Mouse (Mus musculus): ENCODE data around the gene BC025446. TPM values are rescaled to one million over a fixed set of nuclear protein-coding genes. Genes with fewer than 3 reads are reported as not detected.

Gene BC025446
- polyA plus RNA-seq, 1 experiment from 2014 or later, result not detected

DNA sequence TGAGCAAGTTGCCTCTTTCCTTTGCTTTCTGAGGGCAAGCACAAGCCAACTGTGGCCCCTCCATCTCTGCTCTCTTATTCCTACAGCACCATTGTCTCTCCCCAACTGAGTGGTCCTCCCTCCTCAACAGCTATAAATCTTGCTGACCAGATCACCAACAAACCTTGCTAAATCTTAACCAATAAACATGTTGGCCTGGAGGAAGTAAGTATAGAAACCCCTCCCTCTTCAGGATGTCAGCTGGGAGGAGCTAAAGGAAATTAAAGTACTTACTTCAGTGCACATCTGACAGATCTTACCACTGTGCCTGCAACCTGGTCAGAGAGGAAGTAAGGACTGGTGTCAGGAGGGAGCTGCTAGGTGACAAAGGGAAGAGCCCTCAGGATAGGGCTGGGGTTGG, 51.9 kb downstream of the BC025446 start, which contains the start of gene Ly6f:
Gene Ly6f, plus strand, starts transcription at position 301 of the 400 bp plus-strand sequence.
- DNase-seq (ENCODE audit: extremely low spot score, low spot score), result no peak
- no peaks in the 10 kb centered on the region for H3K27me3 ChIP-seq (ENCODE audit: poor library complexity, severe bottlenecking)

DNA sequence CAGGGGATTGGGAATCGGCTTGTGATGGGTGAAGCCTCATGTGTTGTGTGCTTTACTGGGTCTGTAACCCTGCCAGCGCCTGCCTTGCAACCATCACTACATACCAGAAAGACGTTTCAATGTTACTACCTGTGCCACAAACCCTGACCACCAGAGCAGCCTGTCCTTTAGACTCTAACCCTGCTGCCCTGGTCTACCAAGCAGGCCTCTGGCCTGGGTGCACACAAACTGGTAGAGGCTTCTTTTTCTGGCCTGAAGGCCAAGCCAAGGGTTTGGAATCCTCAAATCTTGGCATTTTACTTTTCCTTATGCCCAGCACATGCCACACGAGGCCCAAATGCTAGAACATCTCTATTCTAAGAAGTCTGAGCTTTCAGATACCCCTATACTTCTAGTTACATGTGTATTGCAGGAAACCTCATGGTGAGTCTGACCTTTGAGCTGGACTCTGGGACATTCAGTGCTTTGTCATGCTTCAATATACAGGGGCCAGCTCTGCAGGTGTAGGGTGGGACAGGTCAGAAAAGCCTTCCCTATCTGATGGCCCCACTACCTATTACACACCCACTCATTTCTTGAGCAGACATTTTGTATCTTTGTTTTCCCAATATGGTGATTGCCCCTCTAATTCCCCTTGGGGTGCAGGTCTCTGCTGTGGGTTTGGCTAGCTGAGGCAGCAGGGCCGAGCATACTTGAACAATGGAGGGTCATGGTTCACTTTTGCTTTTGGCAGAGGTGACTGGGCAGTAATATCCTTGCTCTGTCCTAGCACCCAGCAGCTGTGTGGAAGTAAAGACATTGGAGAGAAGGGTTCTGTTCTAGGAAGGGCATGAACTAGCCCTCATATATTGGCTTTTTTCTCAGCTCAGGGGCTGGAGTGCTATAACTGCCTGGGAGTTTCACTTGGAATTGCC, 53.0 kb downstream of the BC025446 start:
- no peaks in the 10 kb centered on the region for H3K4me1 ChIP-seq
- H3K27me3 ChIP-seq (ENCODE audit: poor library complexity, severe bottlenecking), result no peaks in the 10 kb centered on the region
- WGBS, result 79% methylated on average over 5 of the region's 5 CpGs
- no peak for DNase-seq (ENCODE audit: extremely low spot score, low spot score)
- H3K36me3 ChIP-seq (replicated peaks), result no peaks in the 10 kb centered on the region
- no peaks in the 10 kb centered on the region; the same call in 1 of the 2 replicates for H3K9me3 ChIP-seq
- H3K4me3 ChIP-seq, result no peak overlapping the region
- H3K27ac ChIP-seq, result no peak overlapping the region

More for the DNA sequence above, 51.9 kb downstream of the BC025446 start, which contains the start of gene Ly6f:
- no peaks in the 10 kb centered on the region for H3K4me1 ChIP-seq
- no peaks in the 10 kb centered on the region for H3K36me3 ChIP-seq (replicated peaks)
- no peaks in the 10 kb centered on the region; the same call in 1 of the 2 replicates for H3K9me3 ChIP-seq
- H3K27ac ChIP-seq, result no peak within 1 kb of the TSS
- no peak within 1 kb of the TSS for H3K4me3 ChIP-seq

DNA sequence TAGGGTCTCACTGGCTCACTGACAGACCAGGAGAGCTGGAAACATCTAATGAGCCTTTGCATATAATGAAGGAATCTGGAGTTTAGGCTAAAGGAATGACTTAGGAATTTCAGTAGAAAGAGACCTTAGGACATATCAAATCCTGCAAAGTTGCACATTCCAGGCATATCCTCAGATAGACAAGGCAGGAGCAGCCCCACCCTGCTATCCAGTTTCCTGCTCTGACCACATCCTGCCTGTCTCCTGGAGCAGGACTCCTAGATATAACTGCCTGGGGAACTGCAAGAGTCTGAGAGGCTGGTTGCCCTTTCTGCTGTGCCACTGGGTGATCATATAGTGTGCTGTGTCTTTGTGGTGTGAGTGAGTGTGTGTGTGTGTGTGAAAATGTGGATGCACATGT, 54.0 kb downstream of the BC025446 start:
- Histone ChIP-seq H3K4me3 (no peak overlapping the region), H3K9me3 (no peaks in the 10 kb centered on the region; the same call in 1 of the 2 replicates), H3K4me1 (no peaks in the 10 kb centered on the region), H3K27me3 (ENCODE audit: poor library complexity, severe bottlenecking) (no peaks in the 10 kb centered on the region), H3K27ac (no peak overlapping the region), H3K36me3 (replicated peaks) (no peaks in the 10 kb centered on the region)
- DNase-seq (ENCODE audit: extremely low spot score, low spot score), result no peak

DNA sequence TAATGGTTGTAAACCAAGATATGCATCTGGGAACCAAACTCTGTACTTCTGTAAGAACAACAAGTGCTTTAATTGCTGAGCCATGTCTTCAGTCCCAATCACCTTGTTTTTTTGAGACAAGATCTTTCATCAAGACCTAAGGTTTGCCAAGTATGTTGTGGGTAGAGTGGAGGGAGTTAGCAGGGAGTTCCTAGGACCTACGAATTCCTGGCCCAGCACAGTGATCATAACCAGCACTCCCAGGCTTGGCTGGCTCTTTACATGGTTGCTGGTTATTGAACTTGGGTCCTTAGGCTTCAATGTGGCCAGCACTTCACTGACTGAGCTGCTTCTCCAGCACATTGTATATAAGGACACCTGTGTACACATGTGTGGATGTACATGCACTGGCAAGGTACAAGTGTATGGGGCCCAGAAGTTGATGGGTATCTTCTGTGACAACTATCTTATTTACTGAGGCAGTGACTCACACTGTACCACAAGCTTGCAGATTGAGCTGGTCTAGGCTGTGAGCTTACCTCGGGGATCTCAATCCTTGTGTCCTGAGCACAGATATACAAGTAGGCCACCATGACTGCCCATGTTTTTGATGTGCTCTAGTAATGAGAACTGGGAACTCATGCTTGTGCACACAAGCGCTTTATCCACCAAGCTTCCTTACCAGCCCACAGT, 54.7 kb downstream of the BC025446 start:
- H3K36me3 ChIP-seq (replicated peaks), result no peaks in the 10 kb centered on the region
- H3K4me1 ChIP-seq, result no peaks in the 10 kb centered on the region
- 82% methylated on average over 3 of the region's 3 CpGs for WGBS
- no peak overlapping the region for H3K27ac ChIP-seq
- no peak overlapping the region for H3K4me3 ChIP-seq
- no peak for DNase-seq (ENCODE audit: extremely low spot score, low spot score)
- H3K27me3 ChIP-seq (ENCODE audit: poor library complexity, severe bottlenecking), result no peaks in the 10 kb centered on the region
- H3K9me3 ChIP-seq, result no peaks in the 10 kb centered on the region; the same call in 1 of the 2 replicates

DNA sequence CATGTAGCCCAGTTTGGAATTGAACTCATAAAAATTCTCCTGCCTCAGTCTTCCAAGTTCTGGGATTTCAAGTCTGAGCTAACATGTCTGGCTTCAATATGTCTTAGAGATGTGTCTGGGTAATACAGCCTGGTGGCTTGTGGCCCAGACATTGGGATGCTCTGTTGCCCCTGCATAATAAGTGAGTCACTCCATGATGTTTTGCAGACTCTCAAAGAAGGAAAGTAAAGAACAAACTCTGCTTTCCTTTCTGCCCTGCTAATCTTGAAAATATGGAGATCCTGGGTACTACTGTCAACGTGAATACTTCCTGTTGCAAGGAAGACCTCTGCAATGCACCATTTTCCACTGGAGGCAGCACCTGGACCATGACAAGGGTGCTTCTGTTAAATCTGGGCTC, 55.2 kb downstream of the BC025446 start:
- H3K9me3 ChIP-seq, result no peaks in the 10 kb centered on the region; the same call in 1 of the 2 replicates
- H3K4me1 ChIP-seq, result no peaks in the 10 kb centered on the region
- no peak overlapping the region for H3K4me3 ChIP-seq
- H3K27me3 ChIP-seq (ENCODE audit: poor library complexity, severe bottlenecking), result no peaks in the 10 kb centered on the region
- WGBS, result 75% methylated on average over 1 of the region's 1 CpGs
- no peak for DNase-seq (ENCODE audit: extremely low spot score, low spot score)
- H3K36me3 ChIP-seq (replicated peaks), result no peaks in the 10 kb centered on the region
- no peak overlapping the region for H3K27ac ChIP-seq

DNA sequence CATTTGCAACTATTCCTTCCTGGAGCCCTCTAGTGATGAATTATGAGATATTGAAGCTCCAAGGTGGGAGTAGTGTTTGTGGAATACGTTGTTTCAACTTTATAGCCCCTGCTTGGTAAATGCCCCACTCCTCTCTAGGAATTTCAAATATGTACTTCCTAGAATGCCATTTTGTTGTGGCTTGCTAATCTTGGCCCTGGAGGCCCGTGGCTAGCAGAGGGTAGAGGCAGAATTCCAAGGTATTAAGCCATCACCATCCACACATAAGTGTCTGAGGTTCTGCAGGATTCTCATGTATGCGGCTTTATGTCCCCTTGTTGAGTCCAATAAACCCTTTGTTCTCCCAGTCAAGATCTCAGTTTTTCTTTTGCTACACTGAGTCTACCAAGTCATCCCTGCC, 55.7 kb downstream of the BC025446 start:
- DNase-seq (ENCODE audit: extremely low spot score, low spot score), result no peak
- no peaks in the 10 kb centered on the region for H3K4me1 ChIP-seq
- H3K9me3 ChIP-seq, result no peaks in the 10 kb centered on the region; the same call in 1 of the 2 replicates
- no peak overlapping the region for H3K27ac ChIP-seq
- no peaks in the 10 kb centered on the region for H3K27me3 ChIP-seq (ENCODE audit: poor library complexity, severe bottlenecking)
- 69% methylated on average over 3 of the region's 3 CpGs for WGBS
- H3K36me3 ChIP-seq (replicated peaks), result no peaks in the 10 kb centered on the region
- H3K4me3 ChIP-seq, result no peak overlapping the region

Other genes with a start within 250 kb of the BC025446 start
- gene Ly6i, start 232.9 kb upstream of the BC025446 start, polyA plus RNA-seq (2016; fragmentation: Nextera tagmentation; extraction: Ambion mirVana), result not detected in 2 replicates
- not detected in 2 replicates for gene Ly6a, start 218.3 kb upstream of the BC025446 start, polyA plus RNA-seq (2016; fragmentation: Nextera tagmentation; extraction: Ambion mirVana)
- gene Ly6c1, start 167.5 kb upstream of the BC025446 start, polyA plus RNA-seq (2016; fragmentation: Nextera tagmentation; extraction: Ambion mirVana), result 0.62 and 0.74 TPM in 2 replicates
- not detected in 2 replicates for gene Ly6c2, start 104.4 kb upstream of the BC025446 start, polyA plus RNA-seq (2016; fragmentation: Nextera tagmentation; extraction: Ambion mirVana)
- gene Ly6g, start 61.1 kb upstream of the BC025446 start, polyA plus RNA-seq (2016; fragmentation: Nextera tagmentation; extraction: Ambion mirVana), result not detected in 2 replicates
- gene Ly6f, start 52.0 kb downstream of the BC025446 start, polyA plus RNA-seq (2016; fragmentation: Nextera tagmentation; extraction: Ambion mirVana), result not detected in 2 replicates